Mouse (Mus musculus) lung, embryonic 15.5 days (tissue): ENCODE data around the gene Nat8f4. TPM values are rescaled to one million over a fixed set of nuclear protein-coding genes. Genes with fewer than 3 reads are reported as not detected.

Experiments
- ATAC-seq: fragments of 200-750 bp; cut with Nextera tagmentation; 2 replicates; pipeline ENCODE4 v1.8.0; 2017; ENCODE audit warnings: moderate number of reproducible peaks, borderline replicate concordance; ENCODE audit not compliant: low FRiP score, low TSS enrichment; ENCODE audit errors: extremely low read depth
- H3K27ac ChIP-seq: fragments of 300-500 bp; sonication (generic); 2 replicates; pipeline ENCODE4 v1.5.1; 2015; ENCODE audit warnings: moderate library complexity, mild to moderate bottlenecking, inconsistent platforms
- H3K27me3 ChIP-seq: fragments of 300-500 bp; sonication (generic); 2 replicates; pipeline ENCODE4 v1.6.1; 2015; ENCODE audit warnings: inconsistent platforms
- H3K36me3 ChIP-seq: fragments of 300-500 bp; sonication (generic); 2 replicates; pipeline ENCODE4 v1.6.1; 2015; ENCODE audit warnings: inconsistent platforms
- H3K4me1 ChIP-seq: fragments of 300-500 bp; sonication (generic); 2 replicates; pipeline ENCODE4 v1.6.1; 2015; ENCODE audit warnings: inconsistent platforms
- H3K4me2 ChIP-seq: fragments of 300-500 bp; sonication (generic); 2 replicates; pipeline ENCODE4 v1.6.1; 2015; ENCODE audit warnings: inconsistent platforms, mild to moderate bottlenecking, moderate library complexity
- H3K4me3 ChIP-seq: fragments of 300-500 bp; sonication (generic); 2 replicates; pipeline ENCODE4 v1.5.1; 2015; ENCODE audit warnings: mild to moderate bottlenecking, inconsistent platforms
- H3K9ac ChIP-seq: fragments of 300-500 bp; sonication (generic); 2 replicates; pipeline ENCODE4 v1.6.1; 2015; ENCODE audit warnings: inconsistent platforms
- H3K9me3 ChIP-seq: fragments of 300-500 bp; sonication (generic); 2 replicates; pipeline ENCODE4 v1.6.1; 2016; ENCODE audit warnings: inconsistent platforms
- WGBS: fragments of 180-500 bp; shearing (Covaris S2); methylation state at CpG from one replicate; pipeline ENCODE4 v1.1.7; 2015; 5-methylcytosine and 5-hydroxymethylcytosine counted together
- polyA plus RNA-seq: library from polyadenylated mRNA; unstranded; fragments of >200 nt; fragmentation: Nextera tagmentation; extraction: Ambion mirVana; gene quantifications from 2 replicates; pipeline ENCODE4 v1.2.1, GENCODE M21; 2015

Nat8f4 gene
- polyA plus RNA-seq, 1 experiment from 2014 or later = 5.1 TPM

- no peak for ATAC-seq
- Histone ChIP-seq H3K27me3 (no peaks in the 10 kb centered on the region), H3K36me3 (no peaks in the 10 kb centered on the region), H3K4me1 (no peaks in the 10 kb centered on the region), H3K9ac (no peak overlapping the region), H3K9me3 (no peaks in the 10 kb centered on the region), H3K27ac (no peak overlapping the region), H3K4me3 (no peak overlapping the region), H3K4me2 (no peak overlapping the region)
- 91% methylated on average over 3 of the region's 3 CpGs for WGBS
These were observed 43.4 kb downstream of the Nat8f4 start for GRCm38 (mm10) chr6:85861247-85861646.

- no peak overlapping the region for H3K27ac ChIP-seq
- no peak overlapping the region for H3K4me2 ChIP-seq
- H3K4me3 ChIP-seq = no peak overlapping the region
- H3K27me3 ChIP-seq = no peaks in the 10 kb centered on the region
- no peaks in the 10 kb centered on the region for H3K9me3 ChIP-seq
- H3K36me3 ChIP-seq = no peaks in the 10 kb centered on the region
- no peak overlapping the region for H3K9ac ChIP-seq
- H3K4me1 ChIP-seq = no peaks in the 10 kb centered on the region
- 72% methylated on average over 1 of the region's 1 CpGs for WGBS
- ATAC-seq = 0 out of 2 replicates have a peak, but pooled peaks have one; percentile 49
These were observed 48.4 kb downstream of the Nat8f4 start for GRCm38 (mm10) chr6:85856194-85856678.

- ATAC-seq = no peak
- Histone ChIP-seq H3K4me2 (no peak overlapping the region), H3K4me3 (no peak overlapping the region), H3K27ac (no peak overlapping the region), H3K9ac (no peak overlapping the region), H3K9me3 (no peaks in the 10 kb centered on the region), H3K4me1 (no peaks in the 10 kb centered on the region), H3K36me3 (no peaks in the 10 kb centered on the region), H3K27me3 (no peaks in the 10 kb centered on the region)
- 74% methylated on average over 3 of the region's 3 CpGs for WGBS
These were observed 51.2 kb downstream of the Nat8f4 start for GRCm38 (mm10) chr6:85853481-85853880.

GRCm38 (mm10) chr6:85851062-85851773 lies 53.5 kb downstream of the Nat8f4 start:
- no peak for ATAC-seq
- WGBS = 86% methylated on average over 7 of the region's 7 CpGs
- no peak overlapping the region for H3K4me2 ChIP-seq

GRCm38 (mm10) chr6:85849240-85849639 lies 55.4 kb downstream of the Nat8f4 start:
- Histone ChIP-seq H3K27me3 (no peaks in the 10 kb centered on the region), H3K4me2 (no peak overlapping the region), H3K27ac (no peak overlapping the region), H3K9ac (no peak overlapping the region), H3K4me3 (no peak overlapping the region), H3K9me3 (no peaks in the 10 kb centered on the region), H3K4me1 (no peaks in the 10 kb centered on the region), H3K36me3 (no peaks in the 10 kb centered on the region)
- ATAC-seq = no peak
- 16% methylated on average over 2 of the region's 2 CpGs for WGBS

More at GRCm38 (mm10) chr6:85851062-85851773, 53.5 kb downstream of the Nat8f4 start:
- no peak overlapping the region for H3K27ac ChIP-seq
- no peaks in the 10 kb centered on the region for H3K36me3 ChIP-seq
- H3K4me3 ChIP-seq = no peak overlapping the region
- H3K27me3 ChIP-seq = no peaks in the 10 kb centered on the region
- H3K9ac ChIP-seq = no peak overlapping the region
- H3K9me3 ChIP-seq = no peaks in the 10 kb centered on the region
- H3K4me1 ChIP-seq = no peaks in the 10 kb centered on the region

Other genes with a start within 250 kb of the Nat8f4 start
- not detected in 2 replicates for gene Nat8f7, start 191.7 kb downstream of the Nat8f4 start, polyA plus RNA-seq
- 0.23 TPM in 1 of 2 replicates, not detected in the other for gene Nat8f3, start 139.1 kb downstream of the Nat8f4 start, polyA plus RNA-seq
- gene Nat8f6, start 83.9 kb downstream of the Nat8f4 start, polyA plus RNA-seq = not detected in 2 replicates
- gene Nat8f5, start 83.9 kb downstream of the Nat8f4 start, polyA plus RNA-seq = not detected in 2 replicates
- gene Nat8, start 72.8 kb downstream of the Nat8f4 start, polyA plus RNA-seq = not detected in 2 replicates
- 0.07 TPM in 1 of 2 replicates, not detected in the other for gene Nat8f2, start 35.7 kb downstream of the Nat8f4 start, polyA plus RNA-seq
- gene Tprkb, start 7.0 kb upstream of the Nat8f4 start, polyA plus RNA-seq = 26.5 and 29.9 TPM in 2 replicates
- 4.6 and 6.0 TPM in 2 replicates for gene Nat8f1, start 10.8 kb upstream of the Nat8f4 start, polyA plus RNA-seq
- gene Dusp11, start 56.8 kb upstream of the Nat8f4 start, polyA plus RNA-seq = 38.4 and 41.3 TPM in 2 replicates
- not detected in 2 replicates for gene Figla, start 111.3 kb upstream of the Nat8f4 start, polyA plus RNA-seq
- 2.9 and 3.5 TPM in 2 replicates for gene Add2, start 123.8 kb upstream of the Nat8f4 start, polyA plus RNA-seq